Comparison of ENCODE assay signal across 18 mouse cellular contexts in the genomic region with DNA sequence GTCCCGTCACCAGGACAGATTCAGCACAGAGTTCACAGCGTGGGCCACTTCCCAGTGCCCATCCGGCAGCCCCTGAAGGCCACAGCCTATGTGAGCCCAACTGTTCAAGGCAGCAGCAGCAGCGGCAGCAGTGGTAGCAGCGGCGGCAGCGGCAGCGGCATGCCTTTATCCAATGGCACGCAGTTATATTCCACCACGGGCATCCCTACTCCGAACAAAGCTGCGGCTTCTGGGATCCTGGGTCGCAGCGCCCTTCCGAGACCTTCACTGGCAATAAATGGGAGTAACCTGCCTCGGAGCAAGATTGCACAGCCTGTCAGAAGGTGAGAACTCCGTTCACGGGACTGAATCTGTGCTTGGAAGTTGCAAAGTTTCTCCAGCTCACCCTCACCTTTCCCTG. TPM values are rescaled to one million over a fixed set of nuclear protein-coding genes. Genes with fewer than 3 reads are reported as not detected.
"Had no signal": no experiment of that assay in that cellular context is flagged by ENCODE, and none has a peak within 500 bp of the region (broad histone marks: within the 10 kb centered on the region; RNA-seq: fewer than 3 reads in every experiment).

No protein-coding gene starts in this region.

- H3K27ac ChIP-seq: midbrain, embryonic 10.5 days; midbrain, embryonic 12.5 days; neural tube, embryonic 13.5 days; neural tube, embryonic 15.5 days had no signal

- H3K4me3 ChIP-seq: midbrain, embryonic 10.5 days; midbrain, embryonic 12.5 days; myocyte; neural tube, embryonic 13.5 days; neural tube, embryonic 15.5 days had no signal

- H3K4me1 ChIP-seq: midbrain, embryonic 10.5 days; midbrain, embryonic 12.5 days; neural tube, embryonic 13.5 days; neural tube, embryonic 15.5 days had no signal

- DNase-seq: lung, adult 18-20 months; lung, embryonic 14.5 days; lung, postnatal 10 days; lung, postnatal 4 days; midbrain, embryonic 14.5 days; retina, postnatal 1 day; right cerebral cortex, adult 18-20 months; right cerebral cortex, postnatal 25 days; right cerebral cortex, postnatal 4 days; spleen, adult 18-20 months; thymus, adult 18-20 months; thymus, postnatal 14 days; thymus, postnatal 36 days had no signal

- H3K27me3 ChIP-seq: midbrain, embryonic 12.5 days; neural tube, embryonic 13.5 days; neural tube, embryonic 15.5 days had no signal

RNA-seq across cellular contexts. Expression of a gene that starts 52.5 kb away (rescaled TPM):
- polyA plus RNA-seq: myocyte had no signal
